Mouse (Mus musculus): ENCODE results near the gene Cry2. TPM values are rescaled to one million over a fixed set of nuclear protein-coding genes. Genes with fewer than 3 reads are reported as not detected.

The Cry2 gene
- polyA plus RNA-seq, 1 experiment from 2014 or later = 17.8 TPM

- no peaks in the 10 kb centered on the region for H3K36me3 ChIP-seq (ENCODE audit: control insufficient read depth, insufficient read depth, low read length)
- no peak for ATAC-seq (ENCODE audit: insufficient number of reproducible peaks, insufficient read depth, low FRiP score, low read depth)
- no peak overlapping the region for H3K4me3 ChIP-seq (ENCODE audit: control insufficient read depth in 1 of 2, insufficient read depth in 1 of 2, low read depth in 1 of 2, low read length in 2 of 2)
- H3K9me3 ChIP-seq (ENCODE audit: control insufficient read depth, low read length) = peaks cover 3% of the 10 kb centered on the region; the same call in 1 of the 2 replicates
- H3K4me1 ChIP-seq (ENCODE audit: control insufficient read depth in 2 of 2, insufficient read depth in 2 of 2, low read length in 2 of 2) = peaks cover 7 to 8% of the 10 kb centered on the region in 2 experiments; a peak in 3 of 4 replicates
- H3K4me2 ChIP-seq (ENCODE audit: low read length) = no peak overlapping the region
- WGBS = 76% methylated on average over 3 of the region's 3 CpGs
- H3K27ac ChIP-seq (replicated peaks in 1 of 2; ENCODE audit: control insufficient read depth in 1 of 2, insufficient read depth in 1 of 2, low read depth in 2 of 2, low read length in 2 of 2) = no peak overlapping the region
- H3K9ac ChIP-seq (ENCODE audit: low read length) = no peak overlapping the region
- H3K27me3 ChIP-seq (ENCODE audit: control insufficient read depth, insufficient read depth, low read length) = no peaks in the 10 kb centered on the region
Measured at GRCm38 (mm10) chr2:92474920-92475319, 41.1 kb upstream of the Cry2 start.

DNA sequence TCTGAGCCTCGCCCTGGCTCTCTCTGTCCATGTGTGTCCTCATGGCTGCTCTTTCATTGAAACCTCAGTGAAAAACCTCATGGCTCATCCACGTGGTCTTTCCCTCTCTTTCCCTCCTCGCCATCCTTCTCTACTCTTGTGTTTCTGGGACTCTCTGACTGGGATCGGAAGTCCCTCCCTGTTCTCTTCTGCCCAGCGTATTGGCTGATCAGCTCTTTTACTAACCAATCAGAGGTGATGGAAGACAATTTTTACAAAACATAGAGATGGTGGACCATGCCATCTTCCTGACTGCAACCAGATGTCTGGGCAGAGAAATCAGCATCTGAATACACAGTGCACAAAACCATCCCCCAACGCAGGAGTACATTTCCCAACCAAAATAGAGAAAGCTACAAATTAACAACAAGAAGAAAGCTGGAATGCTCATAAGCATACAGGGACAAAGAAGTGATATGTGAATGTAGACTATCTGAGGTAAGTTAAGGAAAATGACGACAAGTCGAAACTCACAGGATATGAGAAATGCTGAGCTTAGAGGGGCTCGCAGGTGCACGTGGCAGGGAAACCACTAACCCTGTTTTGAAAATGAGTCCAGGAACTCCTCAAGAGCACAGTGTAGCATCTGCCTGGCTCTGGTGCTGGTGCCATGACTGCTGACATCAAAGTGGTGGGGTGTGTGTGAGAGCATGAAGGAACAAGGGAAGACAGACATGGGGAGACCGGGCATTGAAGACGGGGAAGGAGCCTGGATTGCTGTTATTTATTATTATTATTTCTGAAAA is 38.2 kb upstream of the Cry2 start:
- Histone ChIP-seq H3K27me3 (ENCODE audit: control insufficient read depth, insufficient read depth, low read length) (no peaks in the 10 kb centered on the region), H3K4me2 (ENCODE audit: low read length) (no peak overlapping the region), H3K4me1 (ENCODE audit: control insufficient read depth in 2 of 2, insufficient read depth in 2 of 2, low read length in 2 of 2) (no peaks in the 10 kb centered on the region), H3K27ac (replicated peaks in 1 of 2; ENCODE audit: control insufficient read depth in 1 of 2, insufficient read depth in 1 of 2, low read depth in 2 of 2, low read length in 2 of 2) (no peak overlapping the region), H3K9me3 (ENCODE audit: control insufficient read depth, low read length) (peaks cover 3% of the 10 kb centered on the region; the same call in 1 of the 2 replicates), H3K4me3 (ENCODE audit: control insufficient read depth in 1 of 2, insufficient read depth in 1 of 2, low read depth in 1 of 2, low read length in 2 of 2) (no peak overlapping the region), H3K9ac (ENCODE audit: low read length) (no peak overlapping the region), H3K36me3 (ENCODE audit: control insufficient read depth, insufficient read depth, low read length) (no peaks in the 10 kb centered on the region)
- no peak for ATAC-seq (ENCODE audit: insufficient number of reproducible peaks, insufficient read depth, low FRiP score, low read depth)
- WGBS = 76% methylated on average over 12 of the region's 12 CpGs

- H3K27ac ChIP-seq (replicated peaks in 1 of 2; ENCODE audit: control insufficient read depth in 1 of 2, insufficient read depth in 1 of 2, low read depth in 2 of 2, low read length in 2 of 2) = no peak overlapping the region
- no peak overlapping the region for H3K4me2 ChIP-seq (ENCODE audit: low read length)
- peaks cover 4% of the 10 kb centered on the region; the same call in 1 of the 2 replicates for H3K27me3 ChIP-seq (ENCODE audit: control insufficient read depth, insufficient read depth, low read length)
- H3K4me1 ChIP-seq (ENCODE audit: control insufficient read depth in 2 of 2, insufficient read depth in 2 of 2, low read length in 2 of 2) = peaks cover 0 to 2% of the 10 kb centered on the region in 2 experiments; a peak in 2 of 4 replicates
- no peak overlapping the region for H3K4me3 ChIP-seq (ENCODE audit: control insufficient read depth in 1 of 2, insufficient read depth in 1 of 2, low read depth in 1 of 2, low read length in 2 of 2)
- no peaks in the 10 kb centered on the region for H3K9me3 ChIP-seq (ENCODE audit: control insufficient read depth, low read length)
- WGBS = 48% methylated on average over 3 of the region's 3 CpGs
- no peaks in the 10 kb centered on the region for H3K36me3 ChIP-seq (ENCODE audit: control insufficient read depth, insufficient read depth, low read length)
- no peak for ATAC-seq (ENCODE audit: insufficient number of reproducible peaks, insufficient read depth, low FRiP score, low read depth)
- H3K9ac ChIP-seq (ENCODE audit: low read length) = no peak overlapping the region
Measured at GRCm38 (mm10) chr2:92464690-92465089, 30.8 kb upstream of the Cry2 start.

GRCm38 (mm10) chr2:92461215-92461614 is 27.4 kb upstream of the Cry2 start:
- WGBS = 88% methylated on average over 1 of the region's 1 CpGs
- Histone ChIP-seq H3K4me3 (ENCODE audit: control insufficient read depth in 1 of 2, insufficient read depth in 1 of 2, low read depth in 1 of 2, low read length in 2 of 2) (no peak overlapping the region), H3K9ac (ENCODE audit: low read length) (no peak overlapping the region), H3K9me3 (ENCODE audit: control insufficient read depth, low read length) (no peaks in the 10 kb centered on the region), H3K4me2 (ENCODE audit: low read length) (no peak overlapping the region), H3K36me3 (ENCODE audit: control insufficient read depth, insufficient read depth, low read length) (no peaks in the 10 kb centered on the region), H3K27ac (replicated peaks in 1 of 2; ENCODE audit: control insufficient read depth in 1 of 2, insufficient read depth in 1 of 2, low read depth in 2 of 2, low read length in 2 of 2) (no peak overlapping the region), H3K27me3 (ENCODE audit: control insufficient read depth, insufficient read depth, low read length) (peaks cover 4% of the 10 kb centered on the region; the same call in 1 of the 2 replicates), H3K4me1 (ENCODE audit: control insufficient read depth in 2 of 2, insufficient read depth in 2 of 2, low read length in 2 of 2) (peaks cover 8 to 24% of the 10 kb centered on the region in 2 experiments)
- no peak for ATAC-seq (ENCODE audit: insufficient number of reproducible peaks, insufficient read depth, low FRiP score, low read depth)

DNA sequence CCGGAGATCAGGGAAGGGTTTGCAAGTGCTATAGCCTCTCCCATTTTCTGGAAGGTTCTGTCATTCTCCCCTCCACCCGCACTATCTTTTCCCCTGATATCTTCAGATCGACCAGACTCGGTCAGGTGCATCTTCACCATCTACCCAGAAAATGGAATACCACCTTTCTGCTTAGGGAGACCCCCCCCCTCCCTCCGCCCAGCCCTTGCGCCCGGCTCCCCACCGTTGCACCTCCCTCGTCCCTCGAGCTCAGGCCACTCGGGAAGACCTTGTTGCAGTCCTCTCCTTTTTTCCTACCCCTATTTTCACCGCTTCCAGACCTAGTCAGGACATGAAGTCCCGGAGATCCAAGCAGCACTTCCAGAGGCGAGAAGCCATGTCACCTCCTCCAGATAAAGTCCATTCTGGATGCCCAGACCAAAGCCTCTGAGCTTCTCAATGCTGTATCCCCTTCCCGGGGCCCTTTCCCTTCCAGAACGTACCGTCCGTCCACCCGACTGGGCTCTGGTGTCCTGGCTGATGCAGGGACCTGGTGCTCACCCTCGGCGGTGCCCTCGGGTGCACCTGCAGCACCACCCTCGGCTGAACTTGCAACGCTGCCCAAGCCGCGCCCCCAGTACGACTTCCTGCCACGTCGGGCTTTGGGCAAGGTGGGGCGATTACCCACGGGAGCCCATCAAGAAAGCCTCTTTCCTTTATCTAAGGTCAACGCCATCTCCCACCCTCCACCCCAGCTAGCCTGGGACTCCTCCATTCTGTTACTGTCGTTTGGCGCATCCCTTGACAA is 26.3 kb upstream of the Cry2 start, which contains the start of gene Slc35c1:
TSS of gene Slc35c1 (minus strand) at position 618 of the 787 bp plus-strand sequence.
- H3K27me3 ChIP-seq (ENCODE audit: control insufficient read depth, insufficient read depth, low read length) = peaks cover 4% of the 10 kb centered on the region; the same call in 1 of the 2 replicates
- H3K27ac ChIP-seq (replicated peaks in 1 of 2; ENCODE audit: control insufficient read depth in 1 of 2, insufficient read depth in 1 of 2, low read depth in 2 of 2, low read length in 2 of 2) = peak within 1 kb of the TSS; percentile 28 to 75
- H3K36me3 ChIP-seq (ENCODE audit: control insufficient read depth, insufficient read depth, low read length) = no peaks in the 10 kb centered on the region
- peak within 1 kb of the TSS; percentile 99 for H3K4me2 ChIP-seq (ENCODE audit: low read length)
- peak within 1 kb of the TSS; percentile 90 to 93 for H3K4me3 ChIP-seq (ENCODE audit: control insufficient read depth in 1 of 2, insufficient read depth in 1 of 2, low read depth in 1 of 2, low read length in 2 of 2)
- 1% methylated on average over 34 of the region's 34 CpGs for WGBS
- peak within 1 kb of the TSS; percentile 80 for H3K9ac ChIP-seq (ENCODE audit: low read length)
- H3K9me3 ChIP-seq (ENCODE audit: control insufficient read depth, low read length) = no peaks in the 10 kb centered on the region
- peaks cover 9 to 29% of the 10 kb centered on the region in 2 experiments for H3K4me1 ChIP-seq (ENCODE audit: control insufficient read depth in 2 of 2, insufficient read depth in 2 of 2, low read length in 2 of 2)
- ATAC-seq (ENCODE audit: insufficient number of reproducible peaks, insufficient read depth, low FRiP score, low read depth) = 0 out of 2 replicates have a peak, but pooled peaks have one; percentile 5

DNA sequence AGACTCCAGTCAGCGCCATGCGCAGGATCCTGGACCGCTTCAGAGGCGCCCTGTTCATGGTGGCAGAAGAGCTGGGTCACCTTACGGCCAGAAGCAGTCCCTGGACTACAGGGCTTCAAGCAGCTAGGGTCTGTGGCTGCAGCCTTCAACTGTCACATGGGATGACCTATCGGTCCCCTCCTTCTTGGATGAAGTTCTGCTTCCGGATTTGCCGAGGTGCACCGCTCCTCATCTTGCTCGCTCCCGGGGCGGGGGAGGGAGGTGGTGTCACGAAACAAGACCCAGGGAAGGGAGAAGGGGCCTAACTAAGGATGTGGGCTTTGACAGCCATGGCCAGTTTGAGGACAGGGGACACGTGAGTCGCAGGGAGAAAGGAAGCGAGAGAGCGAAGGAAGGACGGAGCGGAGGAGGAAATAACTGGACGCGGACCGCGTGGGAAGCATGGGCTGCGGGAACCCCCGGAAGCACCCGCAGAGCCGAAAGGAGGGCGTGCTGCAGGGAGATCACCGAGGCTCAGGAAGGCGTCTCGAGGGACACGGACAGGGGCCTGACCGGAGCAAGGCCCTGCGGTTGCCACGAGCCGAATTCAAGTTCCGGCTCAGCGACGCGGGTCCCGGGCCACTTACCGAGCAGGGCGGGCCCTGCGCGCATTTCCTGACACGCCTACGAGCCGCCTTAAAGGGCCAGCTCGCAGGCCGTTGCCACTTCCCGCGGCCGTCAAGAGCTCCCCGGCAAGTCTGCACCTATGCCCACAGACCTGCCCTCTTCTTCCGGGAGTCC is 25.5 kb upstream of the Cry2 start:
- H3K36me3 ChIP-seq (ENCODE audit: control insufficient read depth, insufficient read depth, low read length) = peaks cover 4% of the 10 kb centered on the region
- no peaks in the 10 kb centered on the region for H3K9me3 ChIP-seq (ENCODE audit: control insufficient read depth, low read length)
- ATAC-seq (ENCODE audit: insufficient number of reproducible peaks, insufficient read depth, low FRiP score, low read depth) = peak; percentile 68
- H3K27ac ChIP-seq (replicated peaks in 1 of 2; ENCODE audit: control insufficient read depth in 1 of 2, insufficient read depth in 1 of 2, low read depth in 2 of 2, low read length in 2 of 2) = peak overlapping the region; percentile 28 to 75
- H3K9ac ChIP-seq (ENCODE audit: low read length) = peak overlapping the region; percentile 80
- peaks cover 9 to 29% of the 10 kb centered on the region in 2 experiments for H3K4me1 ChIP-seq (ENCODE audit: control insufficient read depth in 2 of 2, insufficient read depth in 2 of 2, low read length in 2 of 2)
- under 1% methylated on average over 53 of the region's 55 CpGs for WGBS
- peak overlapping the region; percentile 99 for H3K4me2 ChIP-seq (ENCODE audit: low read length)
- H3K4me3 ChIP-seq (ENCODE audit: control insufficient read depth in 1 of 2, insufficient read depth in 1 of 2, low read depth in 1 of 2, low read length in 2 of 2) = peak overlapping the region; percentile 90 to 93
- peaks cover 4% of the 10 kb centered on the region; the same call in 1 of the 2 replicates for H3K27me3 ChIP-seq (ENCODE audit: control insufficient read depth, insufficient read depth, low read length)

DNA sequence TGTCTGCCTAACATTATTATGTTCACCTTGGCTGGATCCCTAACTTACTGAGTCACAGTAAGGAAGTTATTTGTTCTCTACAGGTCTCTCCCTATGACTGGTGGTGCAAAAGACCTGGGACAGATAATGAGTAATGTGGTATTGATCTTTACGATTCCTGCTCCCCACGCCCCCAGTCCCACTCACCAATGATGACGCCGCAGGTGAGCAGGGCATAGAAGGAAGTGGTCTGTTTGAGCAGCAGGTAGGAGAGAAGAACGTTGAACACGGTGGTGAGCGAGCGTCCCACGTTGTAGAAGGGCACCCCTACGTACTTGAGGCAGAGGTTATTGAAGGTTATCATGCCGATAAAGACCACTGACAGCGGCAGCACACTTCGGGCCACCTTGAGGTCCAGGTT is 24.6 kb upstream of the Cry2 start:
- H3K4me2 ChIP-seq (ENCODE audit: low read length) = peak overlapping the region; percentile 99
- H3K27ac ChIP-seq (replicated peaks in 1 of 2; ENCODE audit: control insufficient read depth in 1 of 2, insufficient read depth in 1 of 2, low read depth in 2 of 2, low read length in 2 of 2) = no peak overlapping the region
- WGBS = 52% methylated on average over 13 of the region's 13 CpGs
- H3K9ac ChIP-seq (ENCODE audit: low read length) = peak overlapping the region; percentile 80
- H3K36me3 ChIP-seq (ENCODE audit: control insufficient read depth, insufficient read depth, low read length) = peaks cover 13% of the 10 kb centered on the region
- no peaks in the 10 kb centered on the region for H3K9me3 ChIP-seq (ENCODE audit: control insufficient read depth, low read length)
- peaks cover 9 to 29% of the 10 kb centered on the region in 2 experiments for H3K4me1 ChIP-seq (ENCODE audit: control insufficient read depth in 2 of 2, insufficient read depth in 2 of 2, low read length in 2 of 2)
- H3K4me3 ChIP-seq (ENCODE audit: control insufficient read depth in 1 of 2, insufficient read depth in 1 of 2, low read depth in 1 of 2, low read length in 2 of 2) = peak overlapping the region; percentile 90 to 93
- no peak for ATAC-seq (ENCODE audit: insufficient number of reproducible peaks, insufficient read depth, low FRiP score, low read depth)
- peaks cover 4% of the 10 kb centered on the region; the same call in 1 of the 2 replicates for H3K27me3 ChIP-seq (ENCODE audit: control insufficient read depth, insufficient read depth, low read length)
